Mouse (Mus musculus) frontal cortex, postnatal 36 days (tissue): Measurements from ENCODE around the gene Mymx.

Source experiments
- DNase-seq, 2 experiments: peaks; one replicate each; pipeline ENCODE4 v3.0.0; 2022; ENCODE audit warnings: low spot score in 2 of 2

Gene Mymx

GRCm38 (mm10) chr17:45589844-45590243, 12.1 kb downstream of the Mymx start:
- DNase-seq = no peak

- no peak for DNase-seq
These were observed 12.7 kb downstream of the Mymx start for GRCm38 (mm10) chr17:45589236-45589635.

- DNase-seq = no peak
These were observed 13.5 kb downstream of the Mymx start for GRCm38 (mm10) chr17:45588370-45588769.

- DNase-seq = no peak
These were observed 15.5 kb downstream of the Mymx start for GRCm38 (mm10) chr17:45586449-45586837.

- no peak for DNase-seq
These were observed 16.0 kb downstream of the Mymx start for GRCm38 (mm10) chr17:45585725-45586448.

GRCm38 (mm10) chr17:45584939-45585678, 16.8 kb downstream of the Mymx start:
- DNase-seq = peak in 1 of 2 experiments; percentile 77

- DNase-seq = peak in 1 of 2 experiments; percentile 63
These were observed 17.6 kb downstream of the Mymx start for GRCm38 (mm10) chr17:45584096-45584896.

- no peak for DNase-seq
These were observed 19.1 kb downstream of the Mymx start for GRCm38 (mm10) chr17:45582715-45583355.

GRCm38 (mm10) chr17:45582188-45582587, 19.7 kb downstream of the Mymx start:
- no peak for DNase-seq

GRCm38 (mm10) chr17:45581567-45581983, 20.3 kb downstream of the Mymx start:
- peak in 1 of 2 experiments; percentile 65 for DNase-seq

GRCm38 (mm10) chr17:45580958-45581477, 20.9 kb downstream of the Mymx start:
- no peak for DNase-seq

- no peak for DNase-seq
These were observed 22.3 kb downstream of the Mymx start for GRCm38 (mm10) chr17:45579554-45579953.

- no peak for DNase-seq
These were observed 23.1 kb downstream of the Mymx start for GRCm38 (mm10) chr17:45578843-45579242.

GRCm38 (mm10) chr17:45578242-45578641, 23.7 kb downstream of the Mymx start:
- DNase-seq = no peak

GRCm38 (mm10) chr17:45575123-45575897, 26.6 kb downstream of the Mymx start:
- DNase-seq = no peak

GRCm38 (mm10) chr17:45574129-45574761, 27.7 kb downstream of the Mymx start:
- peak; percentile 87 to 89 for DNase-seq

- peak; percentile 97 to 98 for DNase-seq
These were observed 28.1 kb downstream of the Mymx start for GRCm38 (mm10) chr17:45573780-45574123.

GRCm38 (mm10) chr17:45573087-45573779, 28.7 kb downstream of the Mymx start, which contains the start of gene Hsp90ab1:
Gene Hsp90ab1 (minus strand): TSS chr17:45573271.
- peak; percentile 99 for DNase-seq
